Mouse (Mus musculus) gastrocnemius, postnatal 36 days (tissue): ENCODE data around the gene Pi4ka. TPM values are rescaled to one million over a fixed set of nuclear protein-coding genes. Genes with fewer than 3 reads are reported as not detected.
A peak's percentile ranks its signal among the peaks of the same experiment; 100 is the strongest.

Source experiments
- DNase-seq, 2 experiments: peaks; one replicate each; pipeline ENCODE4 v3.0.0; 2022
- intact Hi-C: fragments of 180-260 bp; cut with DNase I; formaldehyde crosslinking; loops from one replicate; pipeline ENCODE4 v1.15.1; 2025
- total RNA-seq, 2 experiments: library from RNA; stranded (reverse); gene quantifications; 2 replicates each; pipeline ENCODE4 v1.2.3; 2021

Pi4ka gene
- total RNA-seq, 2 experiments from 2014 or later, result 16.7 to 18.2 TPM

DNA sequence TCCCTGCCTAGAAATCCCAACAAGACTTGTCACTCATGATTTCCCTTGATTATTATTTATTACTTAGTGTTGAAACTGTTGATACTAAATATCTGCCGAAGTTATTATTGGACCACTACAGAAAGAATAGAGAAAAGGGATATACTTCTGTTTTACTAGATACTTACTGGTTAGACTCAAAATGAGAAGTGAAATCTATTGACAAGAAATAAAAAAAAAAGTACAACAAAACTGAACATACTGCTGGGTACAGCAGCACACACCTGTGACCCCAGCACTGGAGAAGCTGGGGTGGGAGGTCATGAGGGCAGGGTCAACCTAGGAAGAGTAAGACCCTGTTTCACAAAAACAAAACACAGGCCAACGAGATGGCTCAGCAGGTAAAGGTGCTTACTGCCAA lies 65.4 kb downstream of the Pi4ka start:
- intact Hi-C loops, result no loop called here
- DNase-seq, result no peak

DNA sequence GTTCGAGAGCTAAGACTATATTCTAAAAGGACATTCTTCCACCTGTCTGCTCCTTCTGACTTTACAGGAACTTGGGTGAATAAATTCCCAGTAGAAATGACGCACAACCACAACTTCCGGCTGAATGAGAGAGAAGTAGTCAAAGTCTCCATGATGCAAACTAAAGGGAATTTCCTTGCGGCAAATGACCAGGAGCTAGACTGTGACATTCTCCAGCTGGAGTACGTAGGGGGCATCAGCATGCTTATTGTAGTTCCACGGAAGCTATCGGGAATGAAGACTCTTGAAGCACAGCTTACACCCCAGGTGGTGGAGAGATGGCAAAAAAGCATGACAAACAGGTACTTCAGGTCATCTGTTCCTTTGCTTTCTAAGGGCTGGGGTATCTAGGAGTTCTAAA lies 66.4 kb downstream of the Pi4ka start:
- intact Hi-C loops, result no loop called here
- DNase-seq, result no peak

DNA sequence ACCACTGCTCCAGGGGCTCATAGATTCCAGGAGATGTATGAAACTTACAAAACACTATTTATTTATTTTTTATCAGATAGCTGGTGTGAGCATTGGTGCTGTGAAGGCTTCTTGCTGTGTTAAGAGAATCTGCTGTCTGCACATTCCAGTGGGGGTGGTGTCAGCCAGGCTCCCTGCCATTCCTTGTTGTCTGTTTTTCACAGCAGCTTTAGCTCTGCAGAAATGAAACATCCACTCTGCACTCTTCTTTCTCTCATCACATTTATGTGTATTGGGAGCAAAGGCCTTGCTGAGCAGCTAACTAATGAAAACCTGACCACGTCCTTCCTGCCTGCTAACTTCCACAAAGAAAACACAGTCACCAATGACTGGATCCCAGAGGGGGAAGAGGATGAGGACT lies 70.0 kb downstream of the Pi4ka start:
- intact Hi-C loops, result no loop called here
- no peak for DNase-seq

DNA sequence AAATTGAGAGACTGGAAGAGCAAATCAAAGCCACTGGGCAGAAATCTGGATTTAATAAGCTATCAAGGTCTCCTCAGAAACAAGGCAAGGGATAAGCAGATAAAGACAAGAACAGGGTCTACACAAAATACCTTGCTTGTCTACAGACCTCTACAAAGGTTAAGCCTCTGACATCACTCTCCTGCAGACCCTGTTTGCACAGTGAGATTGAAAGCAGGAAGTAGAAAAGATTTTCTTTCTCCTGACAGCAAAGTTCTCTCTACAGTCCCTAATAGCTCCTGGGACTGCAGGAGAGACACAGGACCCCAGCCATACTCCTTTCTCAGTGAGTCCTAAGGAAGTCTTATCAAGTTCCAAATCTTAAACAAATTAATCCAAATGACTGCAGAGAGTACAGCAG lies 71.5 kb downstream of the Pi4ka start:
- no peak for DNase-seq
- intact Hi-C loops, result no loop called here

DNA sequence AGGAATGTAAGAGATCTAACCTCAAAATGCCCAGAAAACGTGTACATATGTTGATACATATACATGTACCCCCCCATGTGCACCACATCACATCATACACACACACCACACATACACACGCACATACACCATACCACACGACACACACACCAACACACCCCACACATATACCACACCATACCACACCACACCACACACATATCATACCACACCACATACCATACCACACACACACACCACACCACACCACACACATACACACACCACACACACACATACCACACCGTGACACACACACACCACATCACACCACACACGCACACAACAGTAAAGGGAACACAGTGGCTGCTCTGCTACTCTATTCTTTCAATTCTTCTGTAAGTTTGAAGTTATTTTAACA lies 74.3 kb downstream of the Pi4ka start:
- intact Hi-C loops, result no loop called here
- DNase-seq, result no peak

DNA sequence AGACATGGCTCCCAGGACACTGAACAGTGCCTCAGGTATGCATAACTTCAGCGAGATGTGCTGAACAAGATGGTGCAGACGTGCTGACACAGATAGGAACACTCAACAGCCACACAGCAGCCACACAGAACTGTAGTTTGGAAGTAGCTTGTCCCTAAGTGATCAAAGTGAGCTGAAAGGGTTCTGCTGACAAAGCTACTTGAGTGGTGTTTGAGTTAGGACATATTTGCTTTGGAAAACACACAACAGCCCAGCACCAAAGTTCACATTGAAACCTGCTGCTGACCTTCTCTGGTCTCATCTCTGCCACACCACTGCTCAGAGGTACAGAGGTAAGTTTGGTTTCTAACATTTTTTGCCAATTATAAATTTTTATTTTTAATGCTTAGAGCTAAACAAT lies 75.0 kb downstream of the Pi4ka start, which contains the start of gene Serpind1:
Gene Serpind1, plus strand, starts transcription at position 256 of the 400 bp plus-strand sequence.
- intact Hi-C loops, result no loop called here
- no peak for DNase-seq

DNA sequence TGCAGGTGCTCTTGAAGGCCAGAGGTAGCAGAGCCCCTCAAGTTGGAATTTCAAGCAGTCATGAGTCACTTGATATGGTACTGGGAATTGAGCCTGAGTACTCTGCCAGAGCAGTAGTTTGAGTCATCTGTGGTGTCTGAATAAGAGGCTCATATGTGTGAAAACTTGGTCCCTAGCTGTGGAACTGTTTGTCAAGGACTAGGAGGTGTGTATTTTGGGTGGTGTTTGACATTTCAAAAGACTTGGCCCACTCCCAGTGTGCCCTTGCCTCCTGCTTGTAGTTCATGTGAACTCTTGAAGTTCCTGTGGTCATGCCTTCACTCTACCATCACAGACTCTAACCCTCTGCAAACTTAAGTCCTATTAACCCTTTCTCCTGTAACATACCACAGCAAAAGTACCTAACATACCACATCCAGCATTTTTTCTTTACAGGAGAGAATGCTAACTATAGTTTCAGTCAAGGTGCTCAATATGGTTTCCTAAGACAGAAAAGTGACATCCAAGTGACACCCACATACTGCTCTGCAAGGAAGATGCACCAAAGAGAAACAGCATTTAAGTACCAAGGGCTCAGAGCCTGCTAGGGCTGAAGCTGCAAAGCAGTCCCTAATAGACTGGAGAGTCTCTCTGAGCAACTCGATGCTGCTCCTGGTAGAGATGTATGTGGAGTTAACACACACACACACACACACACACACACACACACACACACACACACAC lies 76.1 kb downstream of the Pi4ka start:
- DNase-seq, result no peak
- intact Hi-C loops, result no loop called here

DNA sequence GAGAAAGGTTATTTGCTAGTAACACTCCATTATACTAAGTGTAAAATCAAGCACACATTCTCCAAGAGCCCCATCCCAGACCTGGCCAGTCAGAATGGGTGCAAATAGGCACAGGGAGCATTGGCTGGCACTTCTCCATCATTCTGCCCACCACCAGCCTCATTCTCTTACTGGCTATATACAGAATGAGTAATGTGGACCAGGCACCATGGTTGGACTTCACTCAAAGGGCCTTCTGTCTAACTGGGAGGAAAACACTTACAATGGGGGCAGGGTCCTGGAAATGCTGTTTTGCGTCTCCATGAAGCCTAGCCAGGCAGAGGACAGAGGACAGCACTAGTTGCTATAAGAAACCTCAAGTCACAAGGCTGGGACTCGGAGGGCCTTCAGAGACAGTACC lies 80.0 kb downstream of the Pi4ka start:
- intact Hi-C loops, result no loop called here
- DNase-seq, result no peak

DNA sequence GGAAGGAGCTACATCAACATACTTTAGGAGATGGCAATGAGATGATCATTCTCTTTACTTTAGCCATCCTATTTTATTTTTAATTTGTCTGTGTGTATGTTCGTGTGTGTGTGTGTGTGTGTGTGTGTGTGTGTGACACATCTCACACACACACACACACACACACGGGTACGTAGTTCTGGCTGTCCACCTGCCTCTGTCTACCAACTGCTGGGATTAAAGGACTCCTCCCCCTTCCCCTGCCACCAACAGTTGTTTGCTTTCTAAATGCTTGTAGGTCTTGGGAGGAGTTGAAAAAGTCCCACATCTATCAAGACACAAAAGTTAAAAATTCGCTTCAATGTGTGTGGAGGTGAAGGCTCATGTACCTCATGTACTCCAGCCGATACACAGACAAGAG lies 81.4 kb downstream of the Pi4ka start:
- no peak for DNase-seq
- intact Hi-C loops, result no loop called here

DNA sequence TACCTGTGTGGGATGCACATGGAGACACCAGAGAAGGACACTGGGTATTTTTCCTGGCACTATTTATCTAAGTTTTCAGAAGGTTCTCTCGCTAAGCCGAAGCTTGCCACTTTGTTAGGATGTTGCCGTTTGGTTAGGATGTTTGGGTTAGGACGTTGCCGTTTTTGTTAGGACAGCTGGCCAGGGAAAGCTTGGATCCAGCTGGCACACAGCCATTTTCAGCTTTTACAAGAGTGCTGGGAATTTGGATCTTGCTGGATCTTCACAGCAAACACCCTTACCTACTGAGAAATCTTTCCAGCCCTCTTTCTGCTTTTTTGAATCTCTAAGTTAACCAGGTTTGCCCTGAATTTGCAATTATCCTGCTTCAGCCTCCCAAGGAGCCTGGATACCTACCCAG lies 84.6 kb downstream of the Pi4ka start:
- intact Hi-C loops, result no loop called here

DNA sequence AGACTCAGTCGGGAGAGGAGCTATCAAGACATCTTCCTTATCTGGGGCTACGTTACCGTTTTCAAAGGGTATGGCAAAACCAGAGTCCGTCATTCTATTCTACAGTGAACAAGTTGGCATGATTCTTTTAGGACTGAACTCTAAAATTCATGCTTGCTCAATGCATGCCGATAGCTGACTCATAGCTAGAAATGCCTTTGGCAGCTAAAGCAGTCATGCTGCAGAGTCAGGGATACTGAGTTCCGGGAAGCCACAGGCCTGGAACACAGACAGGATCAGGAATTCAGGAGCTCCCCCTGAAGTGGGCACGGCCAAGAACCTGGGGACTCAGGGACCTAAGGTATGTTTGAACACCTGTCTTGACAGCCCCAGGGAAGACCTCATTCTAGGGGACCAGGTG lies 89.6 kb downstream of the Pi4ka start:
- intact Hi-C loops, result no loop called here
- no peak for DNase-seq

More for the DNA sequence above, 84.6 kb downstream of the Pi4ka start:
- DNase-seq, result no peak

DNA sequence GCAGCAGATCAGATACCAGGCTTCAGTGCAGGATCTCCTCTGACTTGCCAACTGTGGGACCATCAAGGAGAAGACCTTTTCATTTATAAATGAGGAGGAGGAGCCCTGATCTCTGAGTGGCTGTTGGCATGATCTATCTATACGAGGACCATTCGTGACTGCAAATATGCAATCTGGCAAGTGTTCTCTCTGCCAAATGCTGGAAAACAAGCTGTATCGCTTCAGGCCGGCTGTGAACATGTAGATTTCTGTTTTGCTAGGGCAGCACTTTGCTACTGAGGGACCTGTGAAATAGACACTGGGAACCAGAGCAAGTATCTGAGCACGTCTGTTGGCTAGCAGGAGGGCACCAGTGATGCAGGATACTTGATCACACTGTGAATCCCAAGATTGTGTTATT lies 93.6 kb downstream of the Pi4ka start:
- DNase-seq, result no peak
- intact Hi-C loops, result no loop called here

DNA sequence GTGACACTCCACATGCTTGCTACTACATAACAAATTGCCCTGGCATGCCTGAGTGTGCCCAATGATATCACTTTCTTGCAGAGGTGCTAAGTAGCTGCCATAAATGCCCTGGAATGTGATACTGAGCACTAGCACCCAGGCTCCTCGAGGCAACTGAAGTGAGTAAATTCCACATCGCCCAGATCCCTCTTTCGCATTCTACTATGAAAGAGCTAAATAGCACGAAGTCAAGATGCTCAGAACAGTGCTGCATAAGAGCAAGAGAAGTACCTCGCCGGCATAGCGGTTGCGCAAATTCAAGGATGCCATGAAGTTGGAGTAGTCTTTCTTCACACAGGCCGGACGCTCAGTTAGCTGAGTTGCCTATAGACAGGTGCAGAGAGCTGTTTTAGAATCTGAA lies 97.1 kb downstream of the Pi4ka start:
- intact Hi-C loops, result no loop called here
- DNase-seq, result no peak

DNA sequence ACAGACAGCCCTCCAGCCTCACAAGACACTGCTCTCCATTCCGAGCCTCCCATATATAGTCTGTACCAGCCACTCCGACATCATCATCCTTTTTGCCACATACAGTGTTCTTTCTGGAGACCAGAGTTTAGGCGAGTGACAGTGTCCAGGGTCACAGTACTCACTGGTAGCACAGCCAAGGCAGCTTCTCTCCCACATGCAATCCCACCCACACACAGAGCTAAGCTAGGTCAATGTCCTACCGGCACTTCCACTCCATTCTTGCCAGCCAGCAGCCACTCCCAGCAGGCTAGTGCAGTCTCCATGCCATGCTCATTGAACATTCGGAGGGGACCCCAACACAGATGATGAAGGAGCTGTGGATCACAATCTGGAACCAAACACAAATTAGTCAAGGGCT lies 98.7 kb downstream of the Pi4ka start:
- no peak for DNase-seq
- intact Hi-C loops, result no loop called here

DNA sequence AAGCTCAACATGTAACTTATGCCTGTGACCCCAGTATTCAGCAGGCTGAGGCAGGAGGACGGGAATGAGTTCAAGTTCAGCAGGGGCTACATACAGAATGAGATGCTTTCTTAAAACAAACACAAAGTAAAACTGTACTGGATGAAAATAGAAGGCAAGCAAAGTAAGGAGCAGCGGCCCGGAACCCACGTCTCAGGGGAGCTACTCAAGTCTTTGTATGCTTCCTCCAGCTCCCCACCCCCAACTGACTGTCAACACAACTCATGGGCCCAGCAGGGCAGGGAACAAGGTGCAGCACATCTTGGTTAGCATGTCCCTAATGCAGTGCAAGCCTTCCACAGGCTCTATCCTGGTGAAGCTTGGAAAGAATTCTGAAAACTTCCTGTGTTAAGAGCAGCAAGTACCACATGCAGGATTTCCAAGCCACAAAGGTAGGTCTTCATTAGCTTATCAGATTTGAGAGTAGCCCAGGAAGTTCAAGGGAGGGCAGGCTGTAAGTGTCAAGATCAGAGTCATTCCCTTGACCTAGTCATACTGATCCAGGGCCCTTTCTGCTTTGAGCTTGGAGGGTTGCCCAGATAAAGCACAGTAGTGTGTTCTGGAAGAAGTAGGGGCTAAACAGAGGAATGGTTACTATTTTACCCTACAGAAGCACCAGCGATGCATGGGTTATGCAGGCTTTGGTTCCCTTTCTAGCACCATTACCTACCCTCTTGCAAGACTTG lies 102.4 kb downstream of the Pi4ka start:
- intact Hi-C loops, result no loop called here
- DNase-seq, result no peak

DNA sequence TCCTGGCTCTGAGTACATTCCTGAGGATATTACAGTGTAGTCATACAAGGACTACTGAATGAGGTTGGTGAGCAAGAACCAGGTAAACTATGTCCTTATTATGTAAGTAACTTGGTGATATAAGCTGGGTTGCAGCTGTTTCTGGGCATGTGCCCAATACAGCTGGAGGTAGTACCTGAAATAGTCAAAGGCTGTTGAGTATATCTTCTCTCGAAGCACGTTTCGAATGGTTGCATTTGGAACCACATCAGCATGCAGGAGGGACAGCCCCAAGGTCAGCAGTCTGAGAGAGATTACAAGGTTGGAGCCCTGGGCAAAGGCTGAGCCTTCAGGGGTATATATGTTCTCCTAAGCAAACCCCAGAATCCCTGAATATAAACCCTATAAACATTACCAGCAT lies 105.3 kb downstream of the Pi4ka start:
- intact Hi-C loops, result no loop called here
- no peak for DNase-seq

DNA sequence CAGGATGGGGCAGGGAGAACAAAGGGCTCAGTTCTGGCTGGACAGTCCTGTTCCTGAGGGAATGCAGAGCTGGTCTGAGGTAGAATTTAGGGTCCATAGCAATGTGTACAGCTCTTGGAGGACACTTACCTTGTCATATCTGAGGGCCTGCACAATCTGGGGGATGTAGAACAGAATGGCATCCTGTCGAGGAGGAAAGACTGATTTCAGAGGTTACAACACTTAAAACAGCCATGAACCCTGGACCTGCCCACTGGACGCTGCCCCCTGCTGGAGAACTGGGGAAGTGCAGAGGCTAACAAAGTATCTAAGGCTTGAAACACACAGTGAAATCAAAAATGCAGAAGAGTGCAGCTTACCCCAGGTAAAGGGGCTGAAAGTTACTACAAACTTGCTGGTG lies 113.4 kb downstream of the Pi4ka start:
- peak; percentile 48 to 54 for DNase-seq
- intact Hi-C loops, result no loop called here

DNA sequence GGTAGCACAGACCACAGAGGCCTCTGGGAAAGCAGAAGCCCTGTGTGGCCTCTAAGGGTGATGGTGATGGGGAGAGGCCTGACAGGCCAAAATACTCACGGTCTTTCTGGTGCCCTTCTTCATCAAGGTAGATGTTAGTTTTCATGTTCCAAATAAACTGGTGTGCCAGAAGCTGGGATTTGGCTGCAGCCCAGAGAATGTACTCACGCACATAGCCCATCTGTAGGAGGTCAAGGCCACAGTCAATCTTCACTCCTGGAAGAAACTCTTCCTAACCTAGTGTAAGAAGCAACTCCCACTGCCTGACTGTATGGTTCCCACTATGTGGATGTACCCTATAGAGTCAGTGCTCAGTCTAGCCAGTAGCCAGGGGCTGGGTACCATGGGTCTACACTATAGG lies 115.1 kb downstream of the Pi4ka start:
- DNase-seq, result no peak
- intact Hi-C loops, result no loop called here

DNA sequence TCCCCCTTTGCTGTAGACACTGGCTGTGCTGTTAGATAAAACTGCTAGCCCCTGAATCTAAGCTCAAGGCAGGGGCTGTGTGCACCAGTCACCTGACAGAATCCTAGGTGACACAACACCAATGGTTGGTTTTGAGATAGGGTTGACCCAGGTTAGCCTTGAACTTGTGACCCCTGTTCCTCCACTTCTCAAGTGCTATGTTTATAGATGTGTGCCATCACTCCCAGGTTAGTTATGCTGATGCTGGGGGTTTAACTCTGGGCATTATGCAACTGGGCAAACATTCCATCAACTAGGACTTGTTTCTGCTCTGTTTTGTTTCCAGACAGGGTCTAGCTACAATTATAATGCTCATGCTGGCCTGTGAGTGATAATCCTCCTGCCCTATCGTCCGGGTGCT lies 119.0 kb downstream of the Pi4ka start:
- no peak for DNase-seq
- intact Hi-C loops, result no loop called here

DNA sequence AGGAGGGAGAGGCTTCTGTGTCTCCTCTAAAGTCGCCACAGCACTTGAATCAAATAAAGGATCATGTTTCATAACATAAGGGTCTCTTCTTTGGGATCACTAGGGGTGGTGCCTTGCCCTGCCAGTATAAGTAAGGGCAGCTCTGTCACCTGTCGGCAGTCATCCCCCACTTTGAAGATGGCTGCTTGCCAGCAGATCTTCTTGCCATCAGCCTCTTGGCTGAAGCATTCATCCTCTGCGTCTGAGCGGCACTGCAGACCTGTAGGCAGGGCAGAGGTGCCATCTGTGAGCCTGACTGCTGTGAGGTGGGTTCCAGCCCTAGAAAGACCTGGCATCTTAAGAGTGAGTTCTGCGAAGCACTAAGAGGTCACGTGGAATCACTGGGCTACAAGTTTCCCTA lies 123.0 kb downstream of the Pi4ka start:
- intact Hi-C loops, result no loop called here
- no peak for DNase-seq

DNA sequence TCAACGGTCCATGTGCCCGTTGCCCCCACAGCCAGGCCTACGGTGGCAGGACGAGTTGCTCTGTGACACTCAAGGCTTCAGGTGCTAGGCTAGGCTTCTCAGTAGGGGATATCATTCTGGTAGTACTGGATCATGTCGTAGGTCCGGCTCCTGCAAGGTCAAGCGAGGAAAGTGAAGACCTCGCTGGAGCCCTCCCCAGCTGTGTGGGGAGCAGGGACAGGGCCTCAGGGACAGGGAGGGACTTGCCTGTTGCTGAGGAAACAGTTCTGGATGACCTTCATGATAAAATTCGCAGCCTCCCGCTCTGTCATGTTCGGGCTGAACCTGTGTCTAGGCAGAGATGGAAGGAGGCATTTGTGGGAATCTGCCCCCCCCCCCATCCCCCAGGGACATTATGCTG lies 125.6 kb downstream of the Pi4ka start:
- intact Hi-C loops, result no loop called here
- DNase-seq, result no peak
